Mouse (Mus musculus): Measurements from ENCODE around the gene Wnt4. TPM values are rescaled to one million over a fixed set of nuclear protein-coding genes. Genes with fewer than 3 reads are reported as not detected.

Gene Wnt4
- 0.58 and 1.0 TPM in 2 replicates for polyA plus RNA-seq (2016; fragmentation: Nextera tagmentation; extraction: Ambion mirVana)

- Histone ChIP-seq H3K4me1 (peaks cover 9% of the 10 kb centered on the region), H3K36me3 (no peaks in the 10 kb centered on the region), H3K27ac (no peak within 1 kb of the TSS), H3K9me3 (replicated peaks) (no peaks in the 10 kb centered on the region), H3K9ac (peak within 1 kb of the TSS; percentile 35; the same call in 1 of the 2 replicates), H3K27me3 (replicated peaks) (peaks cover 91% of the 10 kb centered on the region), H3K4me3 (peak within 1 kb of the TSS; percentile 45), H3K4me2 (peak within 1 kb of the TSS; percentile 64)
- WGBS (ENCODE audit: insufficient replicate concordance): 0% methylated on average over 18 of the region's 45 CpGs
- ATAC-seq: 0 out of 2 replicates have a peak, but pooled peaks have one; percentile 42
Observed at GRCm38 (mm10) chr4:137277166-137277513, at the start of gene Wnt4. Gene Wnt4, plus strand, starts transcription at chr4:137277489.

DNA sequence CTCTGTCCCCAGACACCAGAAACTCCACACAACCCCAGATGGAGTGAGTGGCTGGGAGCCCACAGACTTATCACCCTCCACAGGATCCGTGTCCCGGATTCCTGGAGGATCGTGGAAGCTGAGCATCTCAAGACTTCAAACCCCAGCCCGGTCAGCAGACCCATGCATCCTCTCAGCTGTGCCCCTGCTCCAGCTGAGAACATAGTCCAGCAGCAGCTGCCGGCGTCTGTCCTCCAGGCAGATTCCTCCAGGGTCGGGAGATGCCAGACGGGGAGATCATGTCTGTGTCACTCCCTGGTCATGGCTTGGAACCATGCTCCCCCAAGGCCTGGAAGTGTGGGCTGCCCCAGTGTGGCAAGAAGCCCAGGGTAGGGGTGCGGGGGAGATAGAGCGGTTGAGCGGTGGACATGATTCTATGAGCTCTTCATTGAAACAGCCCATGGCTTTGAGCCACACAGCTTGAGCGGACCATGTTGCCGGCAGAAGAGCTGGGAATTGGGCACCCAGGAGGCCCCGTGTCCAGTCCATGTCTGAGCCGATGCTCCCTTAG lies 48.6 kb upstream of the Wnt4 start:
- WGBS (ENCODE audit: insufficient replicate concordance): 77% methylated on average over 15 of the region's 15 CpGs
- Histone ChIP-seq H3K27ac (no peak overlapping the region), H3K4me1 (no peaks in the 10 kb centered on the region), H3K27me3 (replicated peaks) (no peaks in the 10 kb centered on the region), H3K4me2 (no peak overlapping the region), H3K9me3 (replicated peaks) (no peaks in the 10 kb centered on the region), H3K36me3 (no peaks in the 10 kb centered on the region), H3K9ac (no peak overlapping the region), H3K4me3 (no peak overlapping the region)
- no peak for ATAC-seq

GRCm38 (mm10) chr4:137231494-137232470 lies 45.5 kb upstream of the Wnt4 start:
- Histone ChIP-seq H3K9me3 (replicated peaks) (no peaks in the 10 kb centered on the region), H3K27me3 (replicated peaks) (no peaks in the 10 kb centered on the region), H3K4me3 (no peak overlapping the region), H3K4me2 (no peak overlapping the region), H3K9ac (no peak overlapping the region), H3K36me3 (no peaks in the 10 kb centered on the region), H3K27ac (no peak overlapping the region), H3K4me1 (no peaks in the 10 kb centered on the region)
- no peak for ATAC-seq
- 58% methylated on average over 16 of the region's 16 CpGs for WGBS (ENCODE audit: insufficient replicate concordance)

DNA sequence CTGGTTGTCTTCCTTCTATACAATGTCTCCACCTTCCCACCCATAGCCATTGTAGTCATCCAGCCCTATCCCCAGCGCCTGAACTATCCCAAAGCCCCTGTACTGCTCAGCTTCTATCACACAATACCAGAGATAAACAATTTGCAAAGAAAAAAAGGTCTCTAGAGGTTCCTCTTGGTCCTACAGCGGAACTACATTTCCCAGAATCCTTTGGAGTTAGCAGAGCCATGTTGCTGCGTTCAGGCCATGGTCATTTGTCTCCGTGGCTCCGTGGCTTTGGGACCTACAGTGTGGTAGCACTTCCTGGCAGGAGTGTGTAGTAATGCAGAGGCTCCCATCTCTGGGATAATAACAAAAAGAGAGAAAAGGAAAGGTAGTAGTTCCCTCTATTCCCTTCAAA lies 43.7 kb upstream of the Wnt4 start:
- WGBS (ENCODE audit: insufficient replicate concordance): 50% methylated on average over 5 of the region's 5 CpGs
- no peaks in the 10 kb centered on the region for H3K27me3 ChIP-seq (replicated peaks)
- no peak overlapping the region for H3K27ac ChIP-seq
- H3K4me2 ChIP-seq: no peak overlapping the region
- H3K9ac ChIP-seq: no peak overlapping the region
- no peaks in the 10 kb centered on the region for H3K4me1 ChIP-seq
- H3K4me3 ChIP-seq: no peak overlapping the region
- no peak for ATAC-seq
- H3K36me3 ChIP-seq: no peaks in the 10 kb centered on the region
- H3K9me3 ChIP-seq (replicated peaks): no peaks in the 10 kb centered on the region

DNA sequence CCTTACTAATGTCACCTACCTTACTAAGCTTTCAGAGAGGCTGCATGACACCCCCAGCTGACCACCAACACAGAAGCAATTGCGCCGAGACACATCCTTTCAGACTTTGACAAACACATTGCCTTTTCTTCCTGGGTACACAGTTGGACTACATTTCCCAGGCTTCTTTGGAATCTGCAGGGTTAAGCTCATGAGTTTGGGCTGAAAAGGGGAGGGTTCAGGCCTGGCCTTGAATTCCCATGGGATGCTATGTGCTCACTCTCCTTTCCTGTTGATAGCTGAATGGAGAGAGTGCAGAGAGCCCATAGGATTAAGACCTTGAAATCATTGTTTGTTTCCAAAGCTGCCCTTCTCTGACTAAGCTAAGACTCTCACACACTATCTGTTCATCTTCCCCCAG lies 42.8 kb upstream of the Wnt4 start:
- Histone ChIP-seq H3K4me1 (no peaks in the 10 kb centered on the region), H3K9me3 (replicated peaks) (no peaks in the 10 kb centered on the region), H3K9ac (no peak overlapping the region), H3K27me3 (replicated peaks) (no peaks in the 10 kb centered on the region), H3K27ac (no peak overlapping the region), H3K4me2 (no peak overlapping the region), H3K4me3 (no peak overlapping the region), H3K36me3 (no peaks in the 10 kb centered on the region)
- ATAC-seq: no peak
- 86% methylated on average over 2 of the region's 2 CpGs for WGBS (ENCODE audit: insufficient replicate concordance)

GRCm38 (mm10) chr4:137235368-137235767 lies 41.9 kb upstream of the Wnt4 start:
- Histone ChIP-seq H3K27me3 (replicated peaks) (no peaks in the 10 kb centered on the region), H3K4me1 (no peaks in the 10 kb centered on the region), H3K27ac (no peak overlapping the region), H3K9me3 (replicated peaks) (no peaks in the 10 kb centered on the region), H3K4me2 (no peak overlapping the region), H3K36me3 (no peaks in the 10 kb centered on the region), H3K4me3 (no peak overlapping the region), H3K9ac (no peak overlapping the region)
- ATAC-seq: no peak
- 61% methylated on average over 9 of the region's 9 CpGs for WGBS (ENCODE audit: insufficient replicate concordance)

- H3K4me2 ChIP-seq: no peak overlapping the region
- no peak overlapping the region for H3K27ac ChIP-seq
- no peaks in the 10 kb centered on the region for H3K9me3 ChIP-seq (replicated peaks)
- WGBS (ENCODE audit: insufficient replicate concordance): 60% methylated on average over 9 of the region's 9 CpGs
- no peak overlapping the region for H3K4me3 ChIP-seq
- no peaks in the 10 kb centered on the region for H3K27me3 ChIP-seq (replicated peaks)
- ATAC-seq: no peak
- H3K36me3 ChIP-seq: no peaks in the 10 kb centered on the region
- H3K9ac ChIP-seq: no peak overlapping the region
- H3K4me1 ChIP-seq: no peaks in the 10 kb centered on the region
Observed at GRCm38 (mm10) chr4:137244883-137245282, 32.4 kb upstream of the Wnt4 start.

GRCm38 (mm10) chr4:137250333-137250732 lies 27.0 kb upstream of the Wnt4 start:
- Histone ChIP-seq H3K9ac (no peak overlapping the region), H3K36me3 (no peaks in the 10 kb centered on the region), H3K4me1 (0 out of 2 replicates have a peak, but pooled peaks cover 4% of the 10 kb centered on the region), H3K4me2 (no peak overlapping the region), H3K4me3 (no peak overlapping the region), H3K27me3 (replicated peaks) (0 out of 2 replicates have a peak, but pooled peaks cover 5% of the 10 kb centered on the region), H3K9me3 (replicated peaks) (no peaks in the 10 kb centered on the region), H3K27ac (no peak overlapping the region)
- no peak for ATAC-seq
- WGBS (ENCODE audit: insufficient replicate concordance): 59% methylated on average over 5 of the region's 5 CpGs

DNA sequence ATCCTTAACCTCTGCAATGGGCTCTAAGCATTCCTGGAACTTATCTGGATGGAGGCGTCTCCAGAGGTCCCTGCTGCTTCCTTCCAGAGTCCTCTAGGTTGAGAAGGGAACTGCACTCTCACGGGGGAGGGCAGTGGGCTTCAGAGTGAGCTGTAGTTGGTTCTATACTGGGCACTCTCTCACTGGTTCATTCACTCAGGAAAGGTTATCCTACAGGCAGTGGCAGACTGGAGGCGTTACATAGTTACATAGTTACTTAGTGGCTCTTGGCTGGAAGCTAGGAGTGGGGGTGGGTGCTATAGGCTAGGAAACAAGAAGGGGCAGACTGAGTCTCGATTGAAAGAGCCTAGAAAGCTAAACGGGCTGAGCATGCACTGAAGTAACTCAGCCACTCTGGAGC lies 26.4 kb upstream of the Wnt4 start:
- 0 out of 2 replicates have a peak, but pooled peaks cover 4% of the 10 kb centered on the region for H3K4me1 ChIP-seq
- no peak overlapping the region for H3K4me2 ChIP-seq
- H3K4me3 ChIP-seq: no peak overlapping the region
- no peaks in the 10 kb centered on the region for H3K9me3 ChIP-seq (replicated peaks)
- H3K36me3 ChIP-seq: no peaks in the 10 kb centered on the region
- no peak overlapping the region for H3K27ac ChIP-seq
- 0 out of 2 replicates have a peak, but pooled peaks cover 5% of the 10 kb centered on the region for H3K27me3 ChIP-seq (replicated peaks)
- no peak for ATAC-seq
- 35% methylated on average over 5 of the region's 5 CpGs for WGBS (ENCODE audit: insufficient replicate concordance)
- H3K9ac ChIP-seq: no peak overlapping the region

DNA sequence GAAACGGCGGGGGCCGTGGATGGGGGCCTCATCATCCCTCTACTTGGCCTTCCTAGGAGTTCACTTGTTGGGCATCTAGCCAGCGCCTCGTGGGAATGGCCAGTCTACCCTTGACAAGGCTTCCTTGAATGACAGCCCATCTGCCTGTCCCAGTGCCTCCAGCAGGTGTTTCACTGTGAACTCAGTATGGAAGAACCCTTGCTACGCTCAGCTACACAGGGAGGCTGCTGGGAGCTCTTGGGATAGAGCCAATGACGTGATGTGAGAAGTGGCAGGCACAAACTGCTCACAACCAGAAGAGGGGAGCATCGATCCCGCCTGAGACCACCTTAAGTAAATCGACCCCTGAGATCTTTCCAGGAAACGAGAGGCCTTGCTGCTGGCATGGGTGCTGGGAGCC lies 23.7 kb upstream of the Wnt4 start:
- Histone ChIP-seq H3K27ac (no peak overlapping the region), H3K27me3 (replicated peaks) (0 out of 2 replicates have a peak, but pooled peaks cover 5% of the 10 kb centered on the region), H3K4me1 (0 out of 2 replicates have a peak, but pooled peaks cover 4% of the 10 kb centered on the region), H3K9ac (no peak overlapping the region), H3K4me2 (no peak overlapping the region), H3K36me3 (no peaks in the 10 kb centered on the region), H3K9me3 (replicated peaks) (no peaks in the 10 kb centered on the region), H3K4me3 (no peak overlapping the region)
- WGBS (ENCODE audit: insufficient replicate concordance): 59% methylated on average over 11 of the region's 11 CpGs
- no peak for ATAC-seq

- no peaks in the 10 kb centered on the region for H3K36me3 ChIP-seq
- no peak overlapping the region for H3K4me3 ChIP-seq
- H3K27me3 ChIP-seq (replicated peaks): 0 out of 2 replicates have a peak, but pooled peaks cover 5% of the 10 kb centered on the region
- H3K4me2 ChIP-seq: no peak overlapping the region
- H3K27ac ChIP-seq: no peak overlapping the region
- H3K9ac ChIP-seq: no peak overlapping the region
- WGBS (ENCODE audit: insufficient replicate concordance): 52% methylated on average over 17 of the region's 17 CpGs
- H3K4me1 ChIP-seq: 0 out of 2 replicates have a peak, but pooled peaks cover 4% of the 10 kb centered on the region
- ATAC-seq: no peak
- no peaks in the 10 kb centered on the region for H3K9me3 ChIP-seq (replicated peaks)
Observed at GRCm38 (mm10) chr4:137254206-137254976, 22.9 kb upstream of the Wnt4 start.

Data from liver, embryonic 12.5 days (tissue).